ENCODE assay signal across 15 mouse cellular contexts in the genomic region with DNA sequence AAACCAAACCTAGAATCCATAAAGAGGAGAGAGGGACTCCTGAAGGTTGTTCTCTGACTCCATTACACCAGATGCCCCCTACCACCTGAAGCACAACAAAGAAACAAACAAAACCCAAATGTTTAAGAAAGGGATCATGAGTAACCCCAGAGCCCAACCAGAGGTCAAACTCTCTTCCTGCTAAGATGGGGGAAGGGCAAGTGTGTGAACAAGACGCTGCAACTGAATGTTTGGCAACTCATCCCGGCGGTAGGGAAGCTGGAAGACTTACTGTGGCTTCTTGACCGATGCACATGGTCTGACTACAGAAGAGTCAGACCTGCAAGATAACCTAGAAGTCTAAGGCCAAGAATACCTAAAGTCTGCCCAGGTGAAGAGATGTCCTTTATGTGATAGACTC. TPM values are rescaled to one million over a fixed set of nuclear protein-coding genes. Genes with fewer than 3 reads are reported as not detected.
DNase-seq lines count a peak whose midpoint lies in the region; ATAC-seq and TF ChIP-seq lines count a peak whose summit lies in the region.
"Had no signal": no experiment of that assay in that cellular context is flagged by ENCODE, and none has a peak within 500 bp of the region (broad histone marks: within the 10 kb centered on the region; RNA-seq: fewer than 3 reads in every experiment).

No protein-coding gene starts in this region.

- no peak overlapping the region for H3K27ac ChIP-seq in cerebellum, adult 2 months (ENCODE audit: insufficient read depth, low read length)
- H3K27ac ChIP-seq in heart, embryonic 16.5 days (ENCODE audit: low read length): peak overlapping the region; percentile 37
- peak overlapping the region; percentile 37; the same call in 1 of the 2 replicates for H3K27ac ChIP-seq in stomach, embryonic 15.5 days
- H3K27ac ChIP-seq in stomach, postnatal 0 days (replicated peaks): no peak overlapping the region
- H3K27ac ChIP-seq: hindbrain, postnatal 0 days; liver, embryonic 13.5 days had no signal

- WGBS in cerebellum, adult 2 months: 50% methylated on average over 4 of the region's 4 CpGs
- 37% methylated on average over 4 of the region's 4 CpGs for WGBS in heart, embryonic 16.5 days
- WGBS in stomach, embryonic 15.5 days: 36% methylated on average over 4 of the region's 4 CpGs
- WGBS in stomach, postnatal 0 days: 21% methylated on average over 4 of the region's 4 CpGs

- no peak for TF ChIP-seq EP300 in stomach, postnatal 0 days (optimal IDR thresholded peaks at IDR 0.05)

- no peak overlapping the region for H3K9ac ChIP-seq in heart, embryonic 16.5 days (ENCODE audit: low read length)
- H3K9ac ChIP-seq in stomach, embryonic 15.5 days: no peak overlapping the region
- H3K9ac ChIP-seq in stomach, postnatal 0 days (ENCODE audit: low read length): no peak overlapping the region
- H3K9ac ChIP-seq: liver, embryonic 13.5 days; neural tube, embryonic 13.5 days had no signal

- no peaks in the 10 kb centered on the region for H3K27me3 ChIP-seq in cerebellum, adult 2 months (ENCODE audit: control insufficient read depth, insufficient read depth, low read length)
- no peaks in the 10 kb centered on the region for H3K27me3 ChIP-seq in heart, embryonic 16.5 days (ENCODE audit: control insufficient read depth, insufficient read depth, low read length)
- no peaks in the 10 kb centered on the region for H3K27me3 ChIP-seq in stomach, embryonic 15.5 days (replicated peaks)
- no peaks in the 10 kb centered on the region for H3K27me3 ChIP-seq in stomach, postnatal 0 days (ENCODE audit: control insufficient read depth, insufficient read depth, low read length)
- H3K27me3 ChIP-seq: CH12.LX; liver, embryonic 13.5 days; neural tube, embryonic 13.5 days had no signal

- no peak for TF ChIP-seq CTCF in cerebellum, adult 2 months (IDR thresholded peaks at IDR 0.05; ENCODE audit: borderline replicate concordance, insufficient read depth, low read depth, low read length)
- TF ChIP-seq CTCF in stomach, postnatal 0 days (IDR thresholded peaks at IDR 0.05; ENCODE audit: low read depth): no peak

- H3K36me3 ChIP-seq in heart, embryonic 16.5 days (ENCODE audit: control insufficient read depth, insufficient read depth): 0 out of 2 replicates have a peak, but pooled peaks cover 3% of the 10 kb centered on the region
- 0 out of 2 replicates have a peak, but pooled peaks cover 3% of the 10 kb centered on the region for H3K36me3 ChIP-seq in stomach, embryonic 15.5 days
- 0 out of 2 replicates have a peak, but pooled peaks cover 2% of the 10 kb centered on the region for H3K36me3 ChIP-seq in stomach, postnatal 0 days (ENCODE audit: control insufficient read depth, insufficient read depth, low read length)
- H3K36me3 ChIP-seq: liver, embryonic 13.5 days had no signal

- no peak for ATAC-seq in heart, embryonic 16.5 days (replicated peaks; ENCODE audit: extremely low read depth, insufficient read depth, low FRiP score)
- ATAC-seq in stomach, embryonic 15.5 days (ENCODE audit: insufficient read depth, low FRiP score, low read depth): no peak
- no peak for ATAC-seq in stomach, postnatal 0 days (ENCODE audit: low FRiP score, low TSS enrichment)
- ATAC-seq: hindbrain, postnatal 0 days; midbrain, embryonic 16.5 days had no signal

- peaks cover 34% of the 10 kb centered on the region for H3K4me1 ChIP-seq in cerebellum, adult 2 months (ENCODE audit: control insufficient read depth, insufficient read depth, low read length)
- peaks cover 67% of the 10 kb centered on the region for H3K4me1 ChIP-seq in heart, embryonic 16.5 days (ENCODE audit: control insufficient read depth, insufficient read depth, low read length)
- peaks cover 62% of the 10 kb centered on the region for H3K4me1 ChIP-seq in stomach, embryonic 15.5 days
- peaks cover 28% of the 10 kb centered on the region for H3K4me1 ChIP-seq in stomach, postnatal 0 days (replicated peaks; ENCODE audit: control insufficient read depth, insufficient read depth)

- no peak overlapping the region for H3K4me3 ChIP-seq in cerebellum, adult 2 months (replicated peaks; ENCODE audit: insufficient read depth, low read depth, low read length)
- no peak overlapping the region for H3K4me3 ChIP-seq in heart, embryonic 16.5 days (ENCODE audit: low read length)
- H3K4me3 ChIP-seq in stomach, embryonic 15.5 days (replicated peaks): no peak overlapping the region
- H3K4me3 ChIP-seq in stomach, postnatal 0 days (ENCODE audit: low read depth, low read length): no peak overlapping the region
- H3K4me3 ChIP-seq: liver, embryonic 13.5 days; neural tube, embryonic 13.5 days had no signal

- peak; percentile 7 for DNase-seq in cerebellum, adult 11-12 months
- no peak for DNase-seq in cerebellum, adult 2 months
- no peak for DNase-seq in heart, postnatal 14 days
- no peak for DNase-seq in stomach, postnatal 0 days (ENCODE audit: low spot score)
- DNase-seq in right cerebral cortex, adult 2 months (ENCODE audit: low spot score in 2 of 2): no peak
- DNase-seq in thymus, postnatal 10 days (ENCODE audit: low spot score in 2 of 2): no peak
- DNase-seq: layer of hippocampus, postnatal 36 days; liver, embryonic 13.5 days; thymus, adult 2 months had no signal

- intact Hi-C loops in heart, postnatal 14 days (cut with DNase I): no loop called here

- TF ChIP-seq POLR2A in cerebellum, adult 2 months (IDR thresholded peaks at IDR 0.05; ENCODE audit: borderline replicate concordance, insufficient read depth, low read length): no peak

- no peak overlapping the region for H3K4me2 ChIP-seq in heart, embryonic 16.5 days (ENCODE audit: low read depth, low read length)
- H3K4me2 ChIP-seq in stomach, embryonic 15.5 days: no peak overlapping the region
- no peak overlapping the region for H3K4me2 ChIP-seq in stomach, postnatal 0 days (replicated peaks; ENCODE audit: low read depth)
- H3K4me2 ChIP-seq: liver, embryonic 13.5 days; neural tube, embryonic 13.5 days had no signal

- no peaks in the 10 kb centered on the region for H3K9me3 ChIP-seq in heart, embryonic 16.5 days (replicated peaks; ENCODE audit: control insufficient read depth, low read length)
- no peaks in the 10 kb centered on the region for H3K9me3 ChIP-seq in stomach, embryonic 15.5 days
- no peaks in the 10 kb centered on the region for H3K9me3 ChIP-seq in stomach, postnatal 0 days (ENCODE audit: control insufficient read depth, low read length)
- H3K9me3 ChIP-seq: liver, embryonic 13.5 days; neural tube, embryonic 13.5 days had no signal

RNA-seq across cellular contexts. Expression of gene Bmf, which starts 12.3 kb away (rescaled TPM):
- polyA plus RNA-seq in cerebellum, adult 2 months (2012; rRNA removed): 8.6 and 9.2 TPM in 2 replicates
- 1.4 and 1.8 TPM in 2 replicates for polyA plus RNA-seq in heart, embryonic 16.5 days (2015; fragmentation: Nextera tagmentation; extraction: Ambion mirVana)
- total RNA-seq in heart, postnatal 14 days (2021): 10 to 100 TPM; 18.6 to 21.7 TPM
- 3.6 and 5.2 TPM in 2 replicates for polyA plus RNA-seq in stomach, embryonic 15.5 days (2015; fragmentation: Nextera tagmentation; extraction: Ambion mirVana)
- 2.3 and 2.8 TPM in 2 replicates for polyA plus RNA-seq in stomach, postnatal 0 days (2015; fragmentation: Nextera tagmentation; extraction: Ambion mirVana)

RNA-seq across cellular contexts. Expression of gene Srp14, which starts 57.7 kb away (rescaled TPM):
- 219 and 221 TPM in 2 replicates for polyA plus RNA-seq in cerebellum, adult 2 months (2012; rRNA removed)
- polyA plus RNA-seq in heart, embryonic 16.5 days (2015; fragmentation: Nextera tagmentation; extraction: Ambion mirVana): 197 and 220 TPM in 2 replicates
- total RNA-seq in heart, postnatal 14 days (2021): 100 to 1,000 TPM; 113 to 115 TPM
- 222 and 224 TPM in 2 replicates for polyA plus RNA-seq in stomach, embryonic 15.5 days (2015; fragmentation: Nextera tagmentation; extraction: Ambion mirVana)
- 175 and 180 TPM in 2 replicates for polyA plus RNA-seq in stomach, postnatal 0 days (2015; fragmentation: Nextera tagmentation; extraction: Ambion mirVana)

Comparison
In these comparisons a context has a peak if more than half of its experiments do, and no peak if none do; other contexts are left out.
1. H3K27ac ChIP-seq: peak in heart, embryonic 16.5 days (single experiment) and stomach, embryonic 15.5 days (single experiment); none in cerebellum, adult 2 months (single experiment) and stomach, postnatal 0 days (single experiment).